Mouse (Mus musculus): ENCODE data around the gene Cpa3.

Gene Cpa3

GRCm38 (mm10) chr3:20242050-20242449 is at the start of gene Cpa3:
Gene Cpa3 (minus strand): TSS chr3:20242181.
- no peak for DNase-seq (ENCODE audit: low read depth, low spot score)

GRCm38 (mm10) chr3:20291370-20291769 is 49.4 kb upstream of the Cpa3 start:
- DNase-seq (ENCODE audit: low read depth, low spot score): no peak

GRCm38 (mm10) chr3:20288761-20289160 is 46.8 kb upstream of the Cpa3 start:
- no peak for DNase-seq (ENCODE audit: low read depth, low spot score)

- DNase-seq (ENCODE audit: low read depth, low spot score): no peak
Measured at GRCm38 (mm10) chr3:20281796-20282195, 39.8 kb upstream of the Cpa3 start.

- no peak for DNase-seq (ENCODE audit: low read depth, low spot score)
Measured at GRCm38 (mm10) chr3:20275633-20276032, 33.7 kb upstream of the Cpa3 start, which contains the start of gene Cpb1. Gene Cpb1 (minus strand): TSS chr3:20275733.

GRCm38 (mm10) chr3:20254566-20255479 is 12.8 kb upstream of the Cpa3 start:
- DNase-seq (ENCODE audit: low read depth, low spot score): no peak

GRCm38 (mm10) chr3:20243913-20244312 is 1.9 kb upstream of the Cpa3 start:
- no peak for DNase-seq (ENCODE audit: low read depth, low spot score)

GRCm38 (mm10) chr3:20239741-20240140 is 2.2 kb downstream of the Cpa3 start:
- DNase-seq (ENCODE audit: low read depth, low spot score): no peak

- DNase-seq (ENCODE audit: low read depth, low spot score): no peak
Measured at GRCm38 (mm10) chr3:20236965-20237364, 5.0 kb downstream of the Cpa3 start.

- DNase-seq (ENCODE audit: low read depth, low spot score): no peak
Measured at GRCm38 (mm10) chr3:20229027-20229426, 13.0 kb downstream of the Cpa3 start.

- DNase-seq (ENCODE audit: low read depth, low spot score): no peak
Measured at GRCm38 (mm10) chr3:20225429-20225828, 16.6 kb downstream of the Cpa3 start.

- no peak for DNase-seq (ENCODE audit: low read depth, low spot score)
Measured at GRCm38 (mm10) chr3:20222926-20223698, 18.9 kb downstream of the Cpa3 start.

GRCm38 (mm10) chr3:20222136-20222535 is 19.8 kb downstream of the Cpa3 start:
- DNase-seq (ENCODE audit: low read depth, low spot score): no peak

GRCm38 (mm10) chr3:20198869-20199268 is 43.1 kb downstream of the Cpa3 start:
- DNase-seq (ENCODE audit: low read depth, low spot score): peak; percentile 6

- DNase-seq (ENCODE audit: low read depth, low spot score): no peak
Measured at GRCm38 (mm10) chr3:20197878-20198277, 44.1 kb downstream of the Cpa3 start.

GRCm38 (mm10) chr3:20188976-20189675 is 52.9 kb downstream of the Cpa3 start:
- no peak for DNase-seq (ENCODE audit: low read depth, low spot score)

- no peak for DNase-seq (ENCODE audit: low read depth, low spot score)
Measured at GRCm38 (mm10) chr3:20172394-20172793, 69.6 kb downstream of the Cpa3 start.

- DNase-seq (ENCODE audit: low read depth, low spot score): no peak
Measured at GRCm38 (mm10) chr3:20167487-20167886, 74.5 kb downstream of the Cpa3 start.
